Mouse (Mus musculus) urinary bladder, adult 2 months (tissue): ENCODE results near the gene Jpt1. TPM values are rescaled to one million over a fixed set of nuclear protein-coding genes. Genes with fewer than 3 reads are reported as not detected.

ENCODE experiments used
- polyA plus RNA-seq: library from polyadenylated mRNA; depleted of rRNA; stranded (reverse); fragments of >200 nt; gene quantifications from 2 replicates; pipeline ENCODE4 v1.2.3, GENCODE M21; 2012; rRNA removed

Gene Jpt1
- polyA plus RNA-seq, 1 experiment, result 102 TPM

Other genes starting within 250 kb of the Jpt1 start
- 0.74 and 1.0 TPM in 2 replicates for gene Grin2c, start 247.1 kb downstream of the Jpt1 start, polyA plus RNA-seq
- gene Fdxr, start 237.3 kb downstream of the Jpt1 start, polyA plus RNA-seq, result 10.9 and 11.6 TPM in 2 replicates
- 0.99 and 1.1 TPM in 2 replicates for gene Fads6, start 216.7 kb downstream of the Jpt1 start, polyA plus RNA-seq
- gene Otop2, start 207.2 kb downstream of the Jpt1 start, polyA plus RNA-seq, result not detected in 2 replicates
- gene Ush1g, start 192.3 kb downstream of the Jpt1 start, polyA plus RNA-seq, result not detected in 2 replicates
- not detected in 2 replicates for gene Otop3, start 179.7 kb downstream of the Jpt1 start, polyA plus RNA-seq
- 28.4 and 30.5 TPM in 2 replicates for gene Hid1, start 146.6 kb downstream of the Jpt1 start, polyA plus RNA-seq
- gene Cdr2l, start 132.5 kb downstream of the Jpt1 start, polyA plus RNA-seq, result 10.8 and 11.9 TPM in 2 replicates
- 89.3 and 89.6 TPM in 2 replicates for gene Mrpl58, start 110.6 kb downstream of the Jpt1 start, polyA plus RNA-seq
- 561 and 600 TPM in 2 replicates for gene Atp5h, start 94.4 kb downstream of the Jpt1 start, polyA plus RNA-seq
- gene Kctd2, start 94.3 kb downstream of the Jpt1 start, polyA plus RNA-seq, result 35.6 TPM in 2 replicates
- 0.04 and 0.09 TPM in 2 replicates for gene Trim80, start 73.8 kb downstream of the Jpt1 start, polyA plus RNA-seq
- gene Slc16a5, start 51.9 kb downstream of the Jpt1 start, polyA plus RNA-seq, result 0.83 and 1.1 TPM in 2 replicates
- gene Armc7, start 38.7 kb downstream of the Jpt1 start, polyA plus RNA-seq, result 6.9 and 7.0 TPM in 2 replicates
- 70.9 and 80.1 TPM in 2 replicates for gene Nt5c, start 22.5 kb downstream of the Jpt1 start, polyA plus RNA-seq
- gene Sumo2, start 21.9 kb upstream of the Jpt1 start, polyA plus RNA-seq, result 274 and 303 TPM in 2 replicates
- gene Nup85, start 50.0 kb upstream of the Jpt1 start, polyA plus RNA-seq, result 54.2 and 77.1 TPM in 2 replicates
- gene Mrps7, start 89.5 kb upstream of the Jpt1 start, polyA plus RNA-seq, result 36.1 and 39.5 TPM in 2 replicates
- gene Gga3, start 89.7 kb upstream of the Jpt1 start, polyA plus RNA-seq, result 25.4 and 27.3 TPM in 2 replicates
- 79.9 and 89.7 TPM in 2 replicates for gene Mif4gd, start 98.6 kb upstream of the Jpt1 start, polyA plus RNA-seq
- 30.0 and 31.7 TPM in 2 replicates for gene Slc25a19, start 113.9 kb upstream of the Jpt1 start, polyA plus RNA-seq
- gene Grb2, start 194.2 kb upstream of the Jpt1 start, polyA plus RNA-seq, result 57.2 and 62.8 TPM in 2 replicates